ENCODE assay signal across 8 mouse cellular contexts in genomic region chr19:60860868-60861700, GRCm38 (mm10). TPM values are rescaled to one million over a fixed set of nuclear protein-coding genes. Genes with fewer than 3 reads are reported as not detected.
DNase-seq lines count a peak whose midpoint lies in the region; ATAC-seq lines count a peak whose summit lies in the region.

Gene Sfxn4 (minus strand): TSS chr19:60861479.

- H3K27me3 ChIP-seq in hindbrain, embryonic 16.5 days (replicated peaks; ENCODE audit: control insufficient read depth, insufficient read depth, low read length) = no peaks in the 10 kb centered on the region

- H3K9ac ChIP-seq in hindbrain, embryonic 16.5 days (ENCODE audit: low read depth, low read length) = peak within 1 kb of the TSS; percentile 78

- WGBS in hindbrain, embryonic 16.5 days = 4% methylated on average over 30 of the region's 30 CpGs
- WGBS in macrophage (ENCODE audit: missing documents) = 2% methylated on average over 30 of the region's 30 CpGs

- ATAC-seq in hindbrain, embryonic 16.5 days = peak; percentile 100

- H3K4me3 ChIP-seq in hindbrain, embryonic 16.5 days (ENCODE audit: low read length) = peak within 1 kb of the TSS; percentile 73
- peak within 1 kb of the TSS; percentile 69 for H3K4me3 ChIP-seq in macrophage (ENCODE audit: inconsistent target)

- peak; percentile 92 for DNase-seq in T-cell, adult 2 months (ENCODE audit: low spot score)
- peak; percentile 86 to 87 for DNase-seq in cerebellum, postnatal 36 days
- peak; percentile 89 to 95 for DNase-seq in frontal cortex, postnatal 36 days (ENCODE audit: low spot score in 2 of 2)
- peak; percentile 86 to 90 for DNase-seq in left cerebral cortex, adult 18-20 months (ENCODE audit: low spot score in 2 of 2)
- DNase-seq in right cerebral cortex, adult 18-20 months = peak; percentile 94
- DNase-seq in urinary bladder, postnatal 10 days (ENCODE audit: low spot score) = peak; percentile 57

- peaks cover 3% of the 10 kb centered on the region for H3K4me1 ChIP-seq in hindbrain, embryonic 16.5 days (ENCODE audit: control insufficient read depth, insufficient read depth, low read depth, low read length)

- H3K4me2 ChIP-seq in hindbrain, embryonic 16.5 days (ENCODE audit: low read length) = peak within 1 kb of the TSS; percentile 77

- H3K9me3 ChIP-seq in hindbrain, embryonic 16.5 days (ENCODE audit: control insufficient read depth, low read length) = no peaks in the 10 kb centered on the region

- no peaks in the 10 kb centered on the region for H3K79me2 ChIP-seq in macrophage (ENCODE audit: inconsistent target)

- 0 out of 2 replicates have a peak, but pooled peaks cover 6% of the 10 kb centered on the region for H3K36me3 ChIP-seq in hindbrain, embryonic 16.5 days (ENCODE audit: control insufficient read depth, insufficient read depth, low read length)
- peaks cover 21% of the 10 kb centered on the region; the same call in 1 of the 2 replicates for H3K36me3 ChIP-seq in macrophage (ENCODE audit: inconsistent target)

- H3K27ac ChIP-seq in hindbrain, embryonic 16.5 days (ENCODE audit: low read depth, low read length) = peak within 1 kb of the TSS; percentile 77
- peak within 1 kb of the TSS; percentile 22; the same call in 1 of the 2 replicates for H3K27ac ChIP-seq in macrophage

RNA-seq across cellular contexts. Expression of gene Sfxn4, which starts in this region (rescaled TPM):
- 13.4 and 13.6 TPM in 2 replicates for polyA plus RNA-seq in hindbrain, embryonic 16.5 days (2015; fragmentation: Nextera tagmentation; extraction: Ambion mirVana)
- 10 to 100 TPM; 16.2 to 17.3 TPM for total RNA-seq in left cerebral cortex, adult 18-20 months (2021)
- total RNA-seq in macrophage (2018; cell fraction: chromatin; rRNA removed) = 10 to 100 TPM in 13 of 26 experiments, 1 to 10 TPM in 12, under 1 TPM in 1; 0.60 to 15.2 (median 10.5) TPM
- 1 to 10 TPM in 25 of 26 experiments, under 1 TPM in 1; 0.94 to 2.5 (median 1.7) TPM for total RNA-seq in macrophage (2018; cell fraction: cytosol; rRNA removed)
- 10 to 100 TPM in 4 of 26 experiments, 1 to 10 TPM in 22; 1.5 to 12.5 (median 7.6) TPM for total RNA-seq in macrophage (2018; cell fraction: nucleus; rRNA removed)
- polyA plus RNA-seq in macrophage (2018) = 1.7 to 2.2 TPM (median 2.1 TPM) in 3 replicates

Comparison
In these comparisons a context has a peak if more than half of its experiments do, and no peak if none do; other contexts are left out.
1. Peak in every context shown above with its lines: DNase-seq, ATAC-seq, H3K4me3 ChIP-seq and H3K27ac ChIP-seq.